Mouse (Mus musculus) inflammation-experienced regulatory T-cells, adult 16 weeks (primary cell): ENCODE measurements around the gene Vmn1r135. TPM values are rescaled to one million over a fixed set of nuclear protein-coding genes. Genes with fewer than 3 reads are reported as not detected.

Experiments
- polyA plus RNA-seq: library from polyadenylated mRNA; unstranded; fragments of 100-300 nt; shearing (Covaris generic); gene quantifications from one replicate; pipeline ENCODE4 v1.2.1, GENCODE M21; 2017

Vmn1r135 gene
- polyA plus RNA-seq: not detected

GRCm38 (mm10) chr7:21832051-21832450, at the start of gene Vmn1r135:
TSS of gene Vmn1r135 (plus strand) at chr7:21832351.

GRCm38 (mm10) chr7:21796628-21797027, 35.5 kb upstream of the Vmn1r135 start, which contains the start of gene Gm4177:
TSS of gene Gm4177 (minus strand) at chr7:21796728.

GRCm38 (mm10) chr7:21844167-21844566, 12.0 kb downstream of the Vmn1r135 start, which contains the start of gene Gm5725:
TSS of gene Gm5725 (minus strand) at chr7:21844267.

Other genes starting within 250 kb of the Vmn1r135 start
- gene Vmn1r132, start 218.3 kb upstream of the Vmn1r135 start, polyA plus RNA-seq: not detected
- gene Gm4175, start 70.9 kb upstream of the Vmn1r135 start, polyA plus RNA-seq: not detected
- not detected for gene Gm4177, start 35.6 kb upstream of the Vmn1r135 start, polyA plus RNA-seq
- gene Gm5725, start 11.9 kb downstream of the Vmn1r135 start, polyA plus RNA-seq: not detected
- not detected for gene Gm5891, start 88.9 kb downstream of the Vmn1r135 start, polyA plus RNA-seq
- gene Vmn1r137, start 162.2 kb downstream of the Vmn1r135 start, polyA plus RNA-seq: not detected
- gene Vmn1r138, start 196.5 kb downstream of the Vmn1r135 start, polyA plus RNA-seq: not detected
- not detected for gene Gm6176, start 224.0 kb downstream of the Vmn1r135 start, polyA plus RNA-seq
- not detected for gene Vmn1r139, start 236.7 kb downstream of the Vmn1r135 start, polyA plus RNA-seq